Mouse (Mus musculus) kidney, adult 2 months (tissue): ENCODE data around the gene Agtpbp1.

Source experiments
- CTCF ChIP-seq: fragments of 200-500 bp; conservative IDR thresholded peaks from 2 replicates; pipeline ENCODE4 v1.5.1; 2011; ENCODE audit warnings: low read depth, mild to moderate bottlenecking, control low read depth, low read length, moderate library complexity, mixed read lengths; ENCODE audit not compliant: insufficient read depth, insufficient read length
- POLR2A ChIP-seq: fragments of 200-500 bp; IDR thresholded peaks from one replicate; pipeline ENCODE4 v1.6.1; 2011; ENCODE audit warnings: low read depth, low read length, control low read depth

DNA sequence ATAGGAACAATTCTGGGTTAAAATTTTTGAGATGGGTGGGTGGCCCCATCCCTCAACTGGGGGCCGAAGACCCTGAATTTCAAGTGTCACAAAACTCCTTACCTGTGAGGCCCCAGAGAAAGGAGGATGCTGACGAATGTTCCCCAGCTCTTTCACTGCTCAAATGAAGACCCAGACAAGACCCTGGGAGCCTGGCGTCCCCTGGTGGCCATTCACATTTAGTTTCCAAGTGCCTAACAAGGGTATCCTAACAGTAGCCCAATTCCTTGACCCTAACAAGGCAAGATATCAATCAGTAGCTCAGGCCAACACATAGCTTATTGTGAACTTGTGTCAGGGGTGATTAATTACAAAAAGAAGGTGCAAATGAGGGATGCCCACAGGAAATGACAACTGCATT, 187.5 kb downstream of the Agtpbp1 start:
- peak; percentile 55 for TF ChIP-seq CTCF
- no peak for TF ChIP-seq POLR2A
